Mouse (Mus musculus): ENCODE results near the gene Wdr17.

DNA sequence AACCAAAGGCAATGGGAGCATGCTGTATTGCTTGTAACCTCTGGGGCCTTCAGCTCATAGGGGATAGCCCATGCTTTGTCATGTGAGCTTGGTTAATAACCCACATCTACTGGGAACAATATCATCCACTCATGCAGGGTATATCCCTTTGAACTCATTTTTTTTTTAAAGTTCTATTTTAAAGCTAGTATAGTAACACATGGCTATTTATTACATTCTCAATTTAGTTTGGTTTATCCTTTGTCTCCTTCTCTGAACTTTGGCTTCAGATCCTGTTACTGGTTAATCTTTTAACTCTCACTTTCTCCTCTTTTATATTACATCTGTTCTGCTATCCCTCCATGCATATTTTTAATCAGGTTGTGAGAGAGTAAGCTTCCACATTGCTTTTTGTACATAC lies 110.7 kb downstream of the Wdr17 start:
- TF ChIP-seq POLR2A (IDR thresholded peaks at IDR 0.05; ENCODE audit: control insufficient read depth, low read depth, low read length), result no peak
- TF ChIP-seq CTCF (IDR thresholded peaks at IDR 0.05; ENCODE audit: control insufficient read depth, insufficient read depth, insufficient replicate concordance, low read depth, low read length), result no peak

Measured in testis, adult 2 months (tissue).